Mouse (Mus musculus): ENCODE measurements around the gene Rpa1.

DNA sequence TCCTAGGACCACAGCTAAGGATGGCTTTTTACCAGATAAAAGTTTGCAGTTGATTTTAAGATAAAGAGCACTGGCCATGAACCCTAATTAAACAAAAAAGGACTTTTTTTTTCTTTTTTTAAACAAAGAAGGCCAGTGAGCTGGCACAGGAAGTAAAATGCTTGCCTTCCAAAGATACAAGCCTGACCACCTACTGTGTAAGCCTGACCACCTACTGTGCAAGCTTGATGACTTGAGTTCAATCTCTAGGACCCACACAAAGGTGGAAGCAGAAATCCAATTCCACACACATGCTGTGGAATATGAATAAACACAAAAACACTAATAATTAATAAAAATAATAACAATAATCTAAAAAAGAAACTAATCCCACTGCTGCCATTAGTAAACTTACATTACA lies 3.1 kb upstream of the Rpa1 start:
- TF ChIP-seq CTCF (IDR thresholded peaks at IDR 0.05; ENCODE audit: borderline replicate concordance, extremely low read depth, insufficient read depth, insufficient read length) (no peak), POLR2A (IDR thresholded peaks at IDR 0.05; ENCODE audit: borderline replicate concordance, extremely low read depth, insufficient read depth, insufficient read length, poor library complexity, severe bottlenecking) (no peak)

Data from brain, embryonic 14.5 days (tissue).